Mouse (Mus musculus): ENCODE measurements around the gene Myb. TPM values are rescaled to one million over a fixed set of nuclear protein-coding genes. Genes with fewer than 3 reads are reported as not detected.
"Not testable (repeated sequence)": the region's sequence is repeated elsewhere in the genome, so short reads cannot be mapped to it uniquely, and the experiment has no call there.

Myb gene
- polyA plus RNA-seq, 1 experiment from 2014 or later = 11.3 TPM

DNA sequence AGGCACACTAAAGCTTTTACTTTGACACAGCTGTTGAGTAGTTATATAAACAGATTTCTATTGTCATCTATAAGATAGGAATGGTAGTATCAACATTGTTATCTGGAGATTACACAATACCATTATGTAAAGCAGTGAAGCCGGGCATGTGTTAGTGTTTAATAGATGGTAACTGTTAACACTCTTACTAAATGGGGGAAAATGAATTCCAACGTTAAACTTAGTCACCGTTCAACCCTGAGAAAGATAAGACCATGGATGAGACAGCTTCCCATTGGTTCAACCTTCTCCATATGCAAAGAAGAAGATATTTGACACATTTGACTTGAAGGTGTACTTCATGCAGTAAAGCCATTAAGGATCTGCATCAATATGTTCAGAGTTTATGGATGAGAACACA is 5.9 kb downstream of the Myb start:
- Histone ChIP-seq H3K36me3 (no peaks in the 10 kb centered on the region), H3K27me3 (peaks cover 15% of the 10 kb centered on the region), H3K9ac (no peak overlapping the region), H3K4me2 (replicated peaks) (no peak overlapping the region), H3K4me1 (peaks cover 19% of the 10 kb centered on the region), H3K27ac (replicated peaks) (no peak overlapping the region), H3K9me3 (replicated peaks) (no peaks in the 10 kb centered on the region), H3K4me3 (replicated peaks) (no peak overlapping the region)
- 88% methylated on average over 3 of the region's 3 CpGs for WGBS
- no peak for ATAC-seq (ENCODE audit: insufficient number of reproducible peaks, low FRiP score, low TSS enrichment, low read depth)

DNA sequence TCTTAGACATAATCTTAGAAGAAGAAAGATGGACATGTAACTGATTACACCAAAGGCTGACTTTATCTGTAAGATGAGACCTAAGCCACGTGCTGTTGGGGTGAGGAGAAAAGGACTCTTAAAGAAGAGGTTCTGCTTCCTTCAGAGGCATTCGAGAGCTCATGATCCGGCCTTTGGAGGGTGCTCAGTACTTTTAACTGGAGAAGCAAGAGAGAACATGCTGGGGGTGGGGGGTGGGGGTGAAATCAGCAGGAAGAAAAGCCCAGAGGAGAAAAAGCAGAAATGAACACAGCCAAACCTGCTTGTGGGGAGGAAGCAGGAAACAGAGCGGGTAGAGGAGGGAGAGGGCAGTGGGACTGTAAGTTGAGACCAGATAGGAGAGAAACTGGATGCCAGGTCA is 7.4 kb downstream of the Myb start:
- 73% methylated on average over 4 of the region's 4 CpGs for WGBS
- Histone ChIP-seq H3K4me2 (replicated peaks) (no peak overlapping the region), H3K4me1 (peaks cover 6% of the 10 kb centered on the region; the same call in 1 of the 2 replicates), H3K27me3 (peaks cover 8% of the 10 kb centered on the region), H3K27ac (replicated peaks) (no peak overlapping the region), H3K9me3 (replicated peaks) (no peaks in the 10 kb centered on the region), H3K9ac (no peak overlapping the region), H3K36me3 (no peaks in the 10 kb centered on the region), H3K4me3 (replicated peaks) (no peak overlapping the region)
- no peak for ATAC-seq (ENCODE audit: insufficient number of reproducible peaks, low FRiP score, low TSS enrichment, low read depth)

DNA sequence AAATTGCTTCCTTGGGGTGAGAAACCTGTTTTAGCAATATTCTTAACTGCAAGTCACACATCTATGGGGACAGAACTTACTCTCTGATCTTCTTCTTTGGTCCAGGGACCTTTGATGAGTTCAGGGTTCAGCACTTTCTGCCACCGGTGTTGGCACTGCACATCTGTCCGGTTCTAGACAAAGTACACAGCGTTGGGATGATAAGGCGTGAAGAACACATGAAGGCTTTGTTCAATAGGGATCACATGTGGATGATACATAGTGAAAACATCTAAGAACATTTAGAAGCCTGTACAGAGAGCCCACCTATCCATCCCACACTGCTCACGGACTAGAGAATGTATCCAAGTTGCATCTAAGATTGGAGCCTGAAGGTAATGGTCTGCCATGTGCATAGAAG is 8.0 kb downstream of the Myb start:
- WGBS = 95% methylated on average over 5 of the region's 5 CpGs
- H3K36me3 ChIP-seq = no peaks in the 10 kb centered on the region

DNA sequence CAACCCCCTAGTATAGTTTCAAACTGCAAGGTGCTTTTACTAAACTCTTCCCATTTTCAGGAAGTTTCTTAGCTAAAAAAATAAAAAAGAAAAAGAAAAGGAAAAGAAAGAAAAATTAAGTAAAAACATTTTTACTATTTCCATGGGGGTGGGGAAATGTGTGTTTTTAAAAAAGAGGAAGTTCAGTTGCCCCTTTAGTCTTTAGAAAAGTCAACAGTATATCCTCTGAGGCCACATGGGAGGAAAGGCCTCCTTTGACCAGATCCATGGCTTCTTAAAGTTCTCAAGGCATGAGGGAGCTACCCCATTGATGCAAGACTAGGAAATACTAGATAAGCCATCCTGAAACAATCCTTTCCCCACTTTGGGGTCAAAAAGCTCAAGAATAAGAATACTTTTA is 9.5 kb downstream of the Myb start:
- H3K4me3 ChIP-seq (replicated peaks) = no peak overlapping the region
- H3K4me2 ChIP-seq (replicated peaks) = no peak overlapping the region
- H3K27ac ChIP-seq (replicated peaks) = no peak overlapping the region
- no peak for ATAC-seq (ENCODE audit: insufficient number of reproducible peaks, low FRiP score, low TSS enrichment, low read depth)
- no peaks in the 10 kb centered on the region for H3K36me3 ChIP-seq
- H3K27me3 ChIP-seq = no peaks in the 10 kb centered on the region
- H3K9ac ChIP-seq = no peak overlapping the region
- H3K9me3 ChIP-seq (replicated peaks) = no peaks in the 10 kb centered on the region
- no peaks in the 10 kb centered on the region for H3K4me1 ChIP-seq

More for the DNA sequence above, 8.0 kb downstream of the Myb start:
- Histone ChIP-seq H3K4me2 (replicated peaks) (no peak overlapping the region), H3K9me3 (replicated peaks) (no peaks in the 10 kb centered on the region), H3K4me3 (replicated peaks) (no peak overlapping the region), H3K4me1 (no peaks in the 10 kb centered on the region), H3K27me3 (0 out of 2 replicates have a peak, but pooled peaks cover 2% of the 10 kb centered on the region), H3K9ac (no peak overlapping the region), H3K27ac (replicated peaks) (no peak overlapping the region)
- ATAC-seq (ENCODE audit: insufficient number of reproducible peaks, low FRiP score, low TSS enrichment, low read depth) = no peak

DNA sequence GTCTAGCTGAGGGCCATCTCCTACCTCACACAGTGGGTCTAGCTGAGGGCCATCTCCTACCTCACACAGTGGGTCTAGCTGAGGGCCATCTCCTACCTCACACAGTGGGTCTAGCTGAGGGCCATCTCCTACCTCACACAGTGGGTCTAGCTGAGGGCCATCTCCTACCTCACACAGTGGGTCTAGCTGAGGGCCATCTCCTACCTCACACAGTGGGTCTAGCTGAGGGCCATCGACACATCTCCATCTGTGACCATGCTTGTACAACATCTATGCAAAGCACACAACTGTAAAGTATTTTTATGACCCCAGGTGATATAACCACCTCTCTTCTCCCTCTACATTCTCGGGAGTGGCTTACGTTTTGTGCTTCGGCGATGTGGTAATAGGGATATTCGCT is 10.8 kb downstream of the Myb start:
- not testable (repeated sequence) for H3K27me3 ChIP-seq; H3K36me3 ChIP-seq; H3K4me3 ChIP-seq (replicated peaks); ATAC-seq (ENCODE audit: insufficient number of reproducible peaks, low FRiP score, low TSS enrichment, low read depth); H3K27ac ChIP-seq (replicated peaks); H3K9me3 ChIP-seq (replicated peaks); H3K4me1 ChIP-seq; H3K4me2 ChIP-seq (replicated peaks); H3K9ac ChIP-seq
- WGBS = 94% methylated on average over 6 of the region's 6 CpGs

DNA sequence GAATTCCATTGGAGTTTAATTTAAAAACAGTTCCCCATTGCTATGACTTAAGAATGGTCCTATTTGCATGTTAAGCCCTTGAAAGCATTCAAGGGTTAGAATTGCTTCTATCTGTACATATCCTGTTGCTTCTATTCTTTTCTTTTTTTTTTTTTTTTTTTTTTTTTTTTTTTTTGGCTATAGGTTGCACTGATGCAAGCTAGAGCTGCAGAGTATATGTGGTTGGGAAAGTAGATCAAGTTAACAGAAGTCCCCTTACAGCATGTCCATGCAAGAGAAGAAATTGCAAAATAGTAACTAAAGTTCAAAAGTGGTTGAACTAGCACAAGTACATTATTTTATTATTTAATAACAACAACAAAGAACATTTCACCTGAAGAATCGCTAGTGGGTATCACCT is 14.1 kb downstream of the Myb start:
- Histone ChIP-seq H3K9me3 (replicated peaks) (no peaks in the 10 kb centered on the region), H3K4me3 (replicated peaks) (no peak overlapping the region), H3K4me2 (replicated peaks) (no peak overlapping the region), H3K9ac (no peak overlapping the region), H3K36me3 (no peaks in the 10 kb centered on the region), H3K27me3 (no peaks in the 10 kb centered on the region), H3K4me1 (peaks cover 11% of the 10 kb centered on the region; the same call in 1 of the 2 replicates), H3K27ac (replicated peaks) (no peak overlapping the region)
- 94% methylated on average over 1 of the region's 1 CpGs for whole genome bisulfite sequencing
- ATAC-seq (ENCODE audit: insufficient number of reproducible peaks, low FRiP score, low TSS enrichment, low read depth) = no peak

DNA sequence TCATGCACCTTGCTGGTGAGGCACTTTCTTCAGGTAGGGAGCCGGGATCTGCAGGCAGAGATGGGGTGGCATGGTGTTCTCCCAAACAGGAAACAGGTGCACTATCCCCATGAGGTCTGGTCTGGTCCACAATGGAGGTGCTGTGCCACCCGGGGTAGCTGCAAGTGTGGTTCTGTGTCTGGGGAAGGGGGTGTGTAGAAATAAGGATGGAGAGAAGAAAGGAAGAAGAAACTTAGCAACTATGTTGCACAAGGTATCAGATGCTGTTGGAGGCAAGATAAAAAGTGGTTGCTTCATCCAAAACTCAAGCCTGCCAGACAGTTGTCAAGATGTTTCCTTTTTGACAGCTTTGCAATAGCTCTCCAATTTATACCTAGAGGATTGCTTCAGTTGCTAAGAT is 14.5 kb downstream of the Myb start:
- no peaks in the 10 kb centered on the region for H3K36me3 ChIP-seq
- ATAC-seq (ENCODE audit: insufficient number of reproducible peaks, low FRiP score, low TSS enrichment, low read depth) = no peak
- H3K27me3 ChIP-seq = no peaks in the 10 kb centered on the region
- H3K4me3 ChIP-seq (replicated peaks) = no peak overlapping the region
- no peak overlapping the region for H3K27ac ChIP-seq (replicated peaks)
- no peak overlapping the region for H3K4me2 ChIP-seq (replicated peaks)
- 80% methylated on average over 2 of the region's 2 CpGs for WGBS
- H3K9me3 ChIP-seq (replicated peaks) = no peaks in the 10 kb centered on the region
- peaks cover 11% of the 10 kb centered on the region; the same call in 1 of the 2 replicates for H3K4me1 ChIP-seq
- H3K9ac ChIP-seq = no peak overlapping the region

DNA sequence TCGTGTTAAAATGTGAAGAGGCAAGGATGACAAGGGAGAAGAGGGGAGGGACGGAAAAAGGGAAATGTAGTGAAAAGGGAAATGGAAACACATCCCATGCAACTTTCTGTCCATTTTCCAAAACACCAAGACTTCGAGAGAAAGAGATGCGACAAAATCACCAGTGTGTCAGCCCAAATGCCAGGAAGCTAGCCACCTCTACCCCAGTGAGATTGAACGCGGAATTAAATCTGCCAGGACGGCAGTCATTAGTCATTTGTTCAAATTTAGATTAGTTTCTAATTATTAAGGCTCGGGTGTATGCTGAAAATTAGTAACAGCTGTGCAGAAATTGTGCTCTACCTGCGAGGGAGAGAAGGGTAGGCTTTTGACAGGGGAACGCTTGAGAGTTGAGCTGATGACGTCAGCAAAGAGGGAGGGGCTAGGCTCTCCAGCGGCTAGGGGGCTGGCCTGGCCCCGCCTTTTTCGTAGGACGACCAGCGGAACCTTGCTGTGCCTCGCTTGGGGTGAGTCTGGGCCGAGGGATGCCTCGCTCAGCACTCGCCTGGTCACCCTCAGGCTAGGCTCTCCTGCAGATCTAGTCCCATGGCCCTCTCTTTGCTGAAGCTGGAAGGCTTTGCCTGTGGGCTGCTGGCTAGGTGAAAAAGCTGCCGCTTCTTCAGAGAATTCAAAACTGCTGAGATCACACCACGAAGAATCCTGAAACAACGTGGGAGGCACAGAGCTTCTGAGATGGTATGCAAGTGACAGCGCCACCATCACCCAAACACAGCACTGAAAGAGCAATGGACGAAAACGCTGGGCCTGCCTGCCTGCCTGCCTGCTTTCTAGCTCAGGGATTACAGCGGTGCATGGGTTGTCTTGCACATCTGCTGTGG is 15.9 kb downstream of the Myb start:
- peak overlapping the region; percentile 40; the same call in 1 of the 2 replicates for H3K9ac ChIP-seq
- no peaks in the 10 kb centered on the region for H3K27me3 ChIP-seq
- H3K4me2 ChIP-seq (replicated peaks) = peak overlapping the region; percentile 81
- no peaks in the 10 kb centered on the region for H3K9me3 ChIP-seq (replicated peaks)
- WGBS = 20% methylated on average over 27 of the region's 27 CpGs
- H3K4me3 ChIP-seq (replicated peaks) = peak overlapping the region; percentile 50
- H3K27ac ChIP-seq (replicated peaks) = peak overlapping the region; percentile 48; the same call in 1 of the 2 replicates
- peaks cover 11% of the 10 kb centered on the region; the same call in 1 of the 2 replicates for H3K4me1 ChIP-seq
- ATAC-seq (ENCODE audit: insufficient number of reproducible peaks, low FRiP score, low TSS enrichment, low read depth) = peak; percentile 86
- H3K36me3 ChIP-seq = no peaks in the 10 kb centered on the region

DNA sequence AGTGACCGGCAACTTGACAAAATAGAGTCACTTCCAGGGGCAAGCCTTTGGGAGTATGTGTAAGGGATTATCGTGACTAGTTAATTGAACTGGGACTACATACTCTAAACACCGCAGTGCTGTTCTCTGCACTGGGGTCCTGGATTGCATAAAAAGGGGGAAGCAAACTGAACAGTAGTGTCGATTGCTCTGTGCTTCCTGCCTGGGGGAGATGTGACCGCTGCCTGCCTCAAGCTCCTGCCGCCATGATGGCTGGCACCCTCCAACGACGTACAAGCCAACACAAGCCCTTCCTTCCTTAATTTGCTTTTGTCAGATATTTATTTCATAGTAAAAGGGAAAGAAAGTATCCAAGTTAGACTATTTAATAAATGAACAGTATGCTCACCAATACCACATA is 25.5 kb downstream of the Myb start:
- H3K36me3 ChIP-seq = 0 out of 2 replicates have a peak, but pooled peaks cover 4% of the 10 kb centered on the region
- no peak overlapping the region for H3K4me2 ChIP-seq (replicated peaks)
- no peak overlapping the region for H3K27ac ChIP-seq (replicated peaks)
- H3K9ac ChIP-seq = no peak overlapping the region
- ATAC-seq (ENCODE audit: insufficient number of reproducible peaks, low FRiP score, low TSS enrichment, low read depth) = no peak
- WGBS = 90% methylated on average over 8 of the region's 8 CpGs
- no peak overlapping the region for H3K4me3 ChIP-seq (replicated peaks)
- no peaks in the 10 kb centered on the region for H3K4me1 ChIP-seq
- no peaks in the 10 kb centered on the region for H3K27me3 ChIP-seq
- H3K9me3 ChIP-seq (replicated peaks) = no peaks in the 10 kb centered on the region

DNA sequence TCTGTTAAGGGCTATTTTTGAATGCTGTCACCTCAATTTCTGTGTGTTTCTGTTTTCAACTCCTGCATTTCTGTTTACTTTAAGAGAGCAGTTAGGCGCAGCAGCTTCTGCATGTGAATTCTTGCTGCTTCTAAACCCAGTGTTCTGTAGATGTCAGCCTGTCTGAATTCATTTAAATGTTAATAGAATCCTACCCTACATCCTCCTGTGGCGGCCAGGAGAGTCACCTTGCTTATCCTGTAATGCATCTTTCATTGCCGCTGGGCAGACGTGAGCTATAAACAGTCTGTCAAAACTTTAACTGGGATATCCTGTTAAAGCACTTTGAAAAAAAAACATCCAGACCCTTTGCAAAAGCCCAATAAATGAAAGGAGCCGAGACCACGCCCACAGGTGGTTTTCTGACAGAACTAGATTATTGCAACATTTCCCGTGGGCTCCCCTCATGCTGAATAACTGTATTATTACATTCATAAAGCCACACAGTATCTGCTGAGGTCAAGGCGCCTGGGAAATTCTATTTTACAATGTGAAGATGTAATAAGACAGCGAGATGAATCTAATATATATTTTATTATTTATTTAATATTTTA is 29.8 kb downstream of the Myb start:
- H3K27me3 ChIP-seq = no peaks in the 10 kb centered on the region
- no peak overlapping the region for H3K9ac ChIP-seq
- H3K36me3 ChIP-seq = no peaks in the 10 kb centered on the region
- no peak for ATAC-seq (ENCODE audit: insufficient number of reproducible peaks, low FRiP score, low TSS enrichment, low read depth)
- H3K4me1 ChIP-seq = no peaks in the 10 kb centered on the region
- no peaks in the 10 kb centered on the region for H3K9me3 ChIP-seq (replicated peaks)
- no peak overlapping the region for H3K4me2 ChIP-seq (replicated peaks)
- no peak overlapping the region for H3K27ac ChIP-seq (replicated peaks)
- no peak overlapping the region for H3K4me3 ChIP-seq (replicated peaks)
- 34% methylated on average over 9 of the region's 9 CpGs for whole genome bisulfite sequencing

DNA sequence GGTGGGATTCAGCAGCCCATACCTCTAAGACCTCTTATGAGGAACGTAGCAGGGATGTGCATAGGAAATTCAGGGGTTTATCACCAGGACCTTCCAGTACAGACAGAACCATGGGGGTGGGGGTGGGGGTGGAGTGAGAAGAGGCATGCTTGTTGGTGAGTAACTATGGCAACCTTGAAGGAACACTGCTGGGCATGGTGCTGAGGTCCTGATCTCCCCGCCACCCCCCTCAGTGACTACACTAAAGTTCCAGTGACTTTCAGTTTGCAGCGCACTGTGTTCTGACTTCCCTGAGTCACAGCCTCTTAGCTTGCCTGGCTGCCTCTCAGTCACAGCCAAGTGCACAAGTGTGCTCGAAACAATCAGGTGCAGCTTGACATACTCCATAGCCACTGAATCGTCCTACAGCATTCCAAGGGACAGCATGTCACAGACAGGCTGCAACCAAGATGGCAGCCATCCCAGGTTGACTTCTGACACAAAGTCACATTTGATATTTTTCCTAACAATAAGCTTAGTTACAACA is 32.6 kb downstream of the Myb start:
- no peak overlapping the region for H3K27ac ChIP-seq (replicated peaks)
- WGBS = 88% methylated on average over 5 of the region's 5 CpGs

More for the DNA sequence above, 32.6 kb downstream of the Myb start:
- no peaks in the 10 kb centered on the region for H3K9me3 ChIP-seq (replicated peaks)
- no peaks in the 10 kb centered on the region for H3K4me1 ChIP-seq
- no peak overlapping the region for H3K4me2 ChIP-seq (replicated peaks)
- no peaks in the 10 kb centered on the region for H3K36me3 ChIP-seq
- no peak overlapping the region for H3K4me3 ChIP-seq (replicated peaks)
- no peaks in the 10 kb centered on the region for H3K27me3 ChIP-seq
- ATAC-seq (ENCODE audit: insufficient number of reproducible peaks, low FRiP score, low TSS enrichment, low read depth) = no peak
- no peak overlapping the region for H3K9ac ChIP-seq

Measured in embryonic facial prominence, embryonic 15.5 days (tissue).